Mouse (Mus musculus): ENCODE results near the gene C1ql4. TPM values are rescaled to one million over a fixed set of nuclear protein-coding genes. Genes with fewer than 3 reads are reported as not detected.
A peak's percentile ranks its signal among the peaks of the same experiment; 100 is the strongest.

C1ql4 gene
- polyA plus RNA-seq, 1 experiment from 2014 or later: not detected

- H3K27me3 ChIP-seq: no peaks in the 10 kb centered on the region
- no peaks in the 10 kb centered on the region for H3K4me1 ChIP-seq
- no peak overlapping the region for H3K9ac ChIP-seq
- H3K27ac ChIP-seq: no peak overlapping the region
- H3K4me2 ChIP-seq: no peak overlapping the region
- ATAC-seq (ENCODE audit: borderline replicate concordance, extremely low read depth, low FRiP score, low TSS enrichment): no peak
- H3K36me3 ChIP-seq: no peaks in the 10 kb centered on the region
- H3K9me3 ChIP-seq: no peaks in the 10 kb centered on the region
- no peak overlapping the region for H3K4me3 ChIP-seq
- 47% methylated on average over 14 of the region's 14 CpGs for WGBS
These were observed 26.9 kb upstream of the C1ql4 start for GRCm38 (mm10) chr15:99114312-99115064.

GRCm38 (mm10) chr15:99113396-99113975, 25.9 kb upstream of the C1ql4 start:
- WGBS: 8% methylated on average over 9 of the region's 9 CpGs

GRCm38 (mm10) chr15:99112843-99113395, 25.3 kb upstream of the C1ql4 start:
- 58% methylated on average over 11 of the region's 11 CpGs for WGBS
- ATAC-seq (ENCODE audit: borderline replicate concordance, extremely low read depth, low FRiP score, low TSS enrichment): no peak
- Histone ChIP-seq H3K9ac (no peak overlapping the region), H3K4me2 (peak overlapping the region; percentile 14), H3K27ac (no peak overlapping the region), H3K27me3 (no peaks in the 10 kb centered on the region), H3K4me3 (no peak overlapping the region), H3K4me1 (no peaks in the 10 kb centered on the region), H3K9me3 (no peaks in the 10 kb centered on the region), H3K36me3 (no peaks in the 10 kb centered on the region)

More at GRCm38 (mm10) chr15:99113396-99113975, 25.9 kb upstream of the C1ql4 start:
- Histone ChIP-seq H3K27me3 (no peaks in the 10 kb centered on the region), H3K4me3 (no peak overlapping the region), H3K36me3 (no peaks in the 10 kb centered on the region), H3K27ac (no peak overlapping the region), H3K9ac (no peak overlapping the region), H3K9me3 (no peaks in the 10 kb centered on the region), H3K4me1 (no peaks in the 10 kb centered on the region), H3K4me2 (peak overlapping the region; percentile 14)
- ATAC-seq (ENCODE audit: borderline replicate concordance, extremely low read depth, low FRiP score, low TSS enrichment): no peak

- WGBS: 44% methylated on average over 4 of the region's 4 CpGs
- Histone ChIP-seq H3K4me3 (no peak overlapping the region), H3K27ac (no peak overlapping the region), H3K4me1 (no peaks in the 10 kb centered on the region), H3K36me3 (no peaks in the 10 kb centered on the region), H3K9me3 (no peaks in the 10 kb centered on the region), H3K9ac (no peak overlapping the region), H3K4me2 (no peak overlapping the region), H3K27me3 (no peaks in the 10 kb centered on the region)
- ATAC-seq (ENCODE audit: borderline replicate concordance, extremely low read depth, low FRiP score, low TSS enrichment): no peak
These were observed 24.2 kb upstream of the C1ql4 start for GRCm38 (mm10) chr15:99111809-99112208.

- Histone ChIP-seq H3K4me3 (no peak overlapping the region), H3K36me3 (no peaks in the 10 kb centered on the region), H3K4me1 (no peaks in the 10 kb centered on the region), H3K4me2 (no peak overlapping the region), H3K9me3 (no peaks in the 10 kb centered on the region), H3K27me3 (no peaks in the 10 kb centered on the region), H3K9ac (no peak overlapping the region), H3K27ac (no peak overlapping the region)
- whole genome bisulfite sequencing: 84% methylated on average over 3 of the region's 3 CpGs
- ATAC-seq (ENCODE audit: borderline replicate concordance, extremely low read depth, low FRiP score, low TSS enrichment): no peak
These were observed 23.5 kb upstream of the C1ql4 start for GRCm38 (mm10) chr15:99111139-99111538.

GRCm38 (mm10) chr15:99107866-99108265, 20.2 kb upstream of the C1ql4 start:
- no peaks in the 10 kb centered on the region for H3K9me3 ChIP-seq
- WGBS: 58% methylated on average over 3 of the region's 3 CpGs

GRCm38 (mm10) chr15:99105238-99105637, 17.6 kb upstream of the C1ql4 start:
- WGBS: 43% methylated on average over 7 of the region's 7 CpGs
- no peak overlapping the region for H3K4me3 ChIP-seq
- no peaks in the 10 kb centered on the region for H3K9me3 ChIP-seq
- peaks cover 7% of the 10 kb centered on the region for H3K27me3 ChIP-seq
- no peak for ATAC-seq (ENCODE audit: borderline replicate concordance, extremely low read depth, low FRiP score, low TSS enrichment)
- no peaks in the 10 kb centered on the region for H3K4me1 ChIP-seq
- no peak overlapping the region for H3K9ac ChIP-seq
- H3K4me2 ChIP-seq: no peak overlapping the region
- no peaks in the 10 kb centered on the region for H3K36me3 ChIP-seq
- H3K27ac ChIP-seq: no peak overlapping the region

More at GRCm38 (mm10) chr15:99107866-99108265, 20.2 kb upstream of the C1ql4 start:
- Histone ChIP-seq H3K4me2 (no peak overlapping the region), H3K36me3 (no peaks in the 10 kb centered on the region), H3K4me1 (no peaks in the 10 kb centered on the region), H3K27me3 (no peaks in the 10 kb centered on the region), H3K27ac (no peak overlapping the region), H3K4me3 (no peak overlapping the region), H3K9ac (no peak overlapping the region; the same call in 1 of the 2 replicates)
- ATAC-seq (ENCODE audit: borderline replicate concordance, extremely low read depth, low FRiP score, low TSS enrichment): no peak

- ATAC-seq (ENCODE audit: borderline replicate concordance, extremely low read depth, low FRiP score, low TSS enrichment): no peak
- Histone ChIP-seq H3K4me1 (peaks cover 33% of the 10 kb centered on the region), H3K4me3 (no peak overlapping the region), H3K27ac (no peak overlapping the region), H3K9ac (no peak overlapping the region), H3K27me3 (peaks cover 60% of the 10 kb centered on the region), H3K4me2 (no peak overlapping the region), H3K9me3 (no peaks in the 10 kb centered on the region), H3K36me3 (no peaks in the 10 kb centered on the region)
- WGBS: 47% methylated on average over 3 of the region's 3 CpGs
These were observed 12.4 kb upstream of the C1ql4 start for GRCm38 (mm10) chr15:99099984-99100383.

- peak; percentile 56 for ATAC-seq (ENCODE audit: borderline replicate concordance, extremely low read depth, low FRiP score, low TSS enrichment)
- no peaks in the 10 kb centered on the region for H3K9me3 ChIP-seq
- peaks cover 67% of the 10 kb centered on the region for H3K27me3 ChIP-seq
- no peaks in the 10 kb centered on the region for H3K36me3 ChIP-seq
- H3K27ac ChIP-seq: no peak overlapping the region
- H3K4me1 ChIP-seq: peaks cover 39% of the 10 kb centered on the region
- H3K4me2 ChIP-seq: peak overlapping the region; percentile 62
- WGBS: 1% methylated on average over 15 of the region's 15 CpGs
- H3K9ac ChIP-seq: peak overlapping the region; percentile 27; the same call in 1 of the 2 replicates
- H3K4me3 ChIP-seq: peak overlapping the region; percentile 14
These were observed 11.5 kb upstream of the C1ql4 start for GRCm38 (mm10) chr15:99099139-99099556.

- 0 out of 2 replicates have a peak, but pooled peaks have one; percentile 13 for ATAC-seq (ENCODE audit: borderline replicate concordance, extremely low read depth, low FRiP score, low TSS enrichment)
These were observed 10.9 kb upstream of the C1ql4 start for GRCm38 (mm10) chr15:99098493-99098861.

GRCm38 (mm10) chr15:99097840-99098492, 10.3 kb upstream of the C1ql4 start:
- under 1% methylated on average over 39 of the region's 39 CpGs for WGBS
- Histone ChIP-seq H3K9me3 (no peaks in the 10 kb centered on the region), H3K4me1 (peaks cover 47% of the 10 kb centered on the region), H3K36me3 (no peaks in the 10 kb centered on the region), H3K27ac (no peak overlapping the region), H3K27me3 (peaks cover 78% of the 10 kb centered on the region), H3K4me3 (peak overlapping the region; percentile 34), H3K4me2 (peak overlapping the region; percentile 62), H3K9ac (no peak overlapping the region)
- ATAC-seq (ENCODE audit: borderline replicate concordance, extremely low read depth, low FRiP score, low TSS enrichment): no peak; the same call in 1 of the 2 replicates

More at GRCm38 (mm10) chr15:99098493-99098861, 10.9 kb upstream of the C1ql4 start:
- no peaks in the 10 kb centered on the region for H3K36me3 ChIP-seq
- no peaks in the 10 kb centered on the region for H3K9me3 ChIP-seq
- peak overlapping the region; percentile 34 for H3K4me3 ChIP-seq
- no peak overlapping the region for H3K9ac ChIP-seq
- H3K27ac ChIP-seq: no peak overlapping the region
- peaks cover 73% of the 10 kb centered on the region for H3K27me3 ChIP-seq
- H3K4me1 ChIP-seq: peaks cover 45% of the 10 kb centered on the region
- H3K4me2 ChIP-seq: peak overlapping the region; percentile 62
- under 1% methylated on average over 9 of the region's 9 CpGs for WGBS
